Mouse (Mus musculus) frontal cortex, adult (tissue): ENCODE measurements at regions not wholly inside any gene's neighbourhood (a gene's known extent, or its start where the extent isn't known, plus 50 kb on each side); places are given as distances from the start of the nearest gene placed in this dataset.

Experiments
- ATAC-seq: cut with Nextera tagmentation; 2 replicates; pipeline ENCODE4 v1.9.2; 2017; ENCODE audit warnings: mild to moderate bottlenecking, moderate library complexity, mixed read lengths; ENCODE audit not compliant: low TSS enrichment

DNA sequence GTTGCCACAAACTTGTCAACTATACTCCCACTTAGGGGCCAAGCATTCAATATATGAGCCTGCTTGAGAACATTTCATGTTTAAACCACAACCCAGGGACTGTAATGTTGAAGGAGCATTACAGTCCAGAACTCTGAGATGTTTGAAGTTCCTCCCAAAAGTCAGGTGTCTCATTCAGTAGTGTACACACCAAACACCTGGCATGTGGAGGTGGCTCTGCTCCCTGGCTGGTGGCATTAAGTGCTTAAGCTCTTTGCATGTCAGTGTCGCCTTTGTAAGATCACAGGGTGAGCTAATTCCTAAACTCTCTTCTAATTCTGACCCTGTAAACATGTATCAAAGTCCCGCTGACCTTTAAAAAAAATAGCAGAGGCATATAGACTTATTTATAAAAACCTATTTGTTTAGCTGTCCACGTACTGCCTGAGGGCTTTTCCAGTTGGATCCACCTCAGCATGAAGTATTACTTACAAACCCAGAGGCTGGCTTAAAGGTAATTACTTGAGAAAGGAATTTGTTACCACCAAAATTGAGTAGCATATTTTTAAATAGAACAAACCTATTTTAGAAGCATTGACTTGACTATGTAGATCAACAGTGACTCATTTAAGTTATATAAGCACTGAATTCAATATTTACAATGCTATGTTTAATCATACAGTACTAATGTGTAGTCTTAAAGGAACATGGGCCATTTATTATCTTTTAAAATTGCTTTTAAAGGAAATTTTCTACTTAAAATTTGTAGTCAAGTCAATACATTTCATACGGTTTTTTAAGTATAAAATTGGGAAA, 276.3 kb upstream of the Fermt1 start:
- ATAC-seq: peak; percentile 44

DNA sequence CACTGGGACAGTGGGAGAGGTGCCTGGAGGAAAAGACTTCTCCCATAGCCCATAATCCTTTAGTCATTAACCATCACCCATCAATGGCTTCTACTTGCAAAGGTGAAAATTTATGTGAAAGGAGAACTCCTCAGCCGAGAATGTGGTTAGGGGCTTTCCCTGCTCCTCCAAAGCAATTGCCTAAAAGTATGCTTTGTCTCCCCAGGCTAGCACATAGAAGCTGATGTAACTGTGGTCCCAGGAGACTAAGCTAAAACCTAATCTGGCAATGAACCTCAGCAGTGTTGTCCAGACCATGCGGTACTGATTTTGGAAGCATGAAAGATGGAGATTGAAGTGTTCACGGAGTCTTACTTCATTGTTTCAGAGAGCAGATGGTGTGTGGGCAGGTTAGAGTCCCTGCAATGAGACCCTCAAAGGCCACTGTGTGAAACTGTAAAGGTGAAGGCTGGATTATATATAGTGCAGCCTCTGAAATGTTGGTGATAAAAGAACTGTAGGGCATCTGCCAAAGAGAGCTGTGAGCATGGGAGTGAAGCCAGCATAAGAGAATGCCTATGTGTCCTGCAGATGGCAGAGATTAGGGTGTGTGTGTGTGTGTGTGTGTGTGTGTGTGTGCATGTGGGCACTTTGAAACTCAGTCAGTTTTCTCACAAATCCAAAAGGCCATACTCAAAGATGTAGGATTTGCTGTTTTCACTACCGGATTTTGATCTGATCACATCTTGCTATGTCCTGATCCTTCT, 289.6 kb upstream of the Fermt1 start:
- peak; percentile 74; the same call in 1 of the 2 replicates for ATAC-seq

DNA sequence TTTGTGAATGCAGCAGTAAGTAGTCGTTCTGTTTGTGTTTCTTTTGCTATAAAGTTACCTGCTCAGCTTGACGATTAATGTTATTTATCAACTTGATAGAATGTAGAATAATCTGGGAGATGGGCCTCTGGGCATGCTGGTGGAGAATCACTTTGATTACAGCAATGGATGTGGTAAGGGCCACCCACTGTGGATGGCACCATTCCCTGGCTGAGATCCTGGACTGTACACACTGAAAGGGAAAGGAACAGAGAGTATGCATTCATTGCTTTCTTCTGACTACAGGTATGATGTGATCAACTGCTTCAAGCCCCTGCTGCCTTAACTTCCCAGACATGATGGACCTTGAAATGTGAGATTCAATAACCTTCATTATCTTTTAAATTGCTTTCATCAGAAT, 299.8 kb upstream of the Bmp2 start:
- no peak for ATAC-seq

DNA sequence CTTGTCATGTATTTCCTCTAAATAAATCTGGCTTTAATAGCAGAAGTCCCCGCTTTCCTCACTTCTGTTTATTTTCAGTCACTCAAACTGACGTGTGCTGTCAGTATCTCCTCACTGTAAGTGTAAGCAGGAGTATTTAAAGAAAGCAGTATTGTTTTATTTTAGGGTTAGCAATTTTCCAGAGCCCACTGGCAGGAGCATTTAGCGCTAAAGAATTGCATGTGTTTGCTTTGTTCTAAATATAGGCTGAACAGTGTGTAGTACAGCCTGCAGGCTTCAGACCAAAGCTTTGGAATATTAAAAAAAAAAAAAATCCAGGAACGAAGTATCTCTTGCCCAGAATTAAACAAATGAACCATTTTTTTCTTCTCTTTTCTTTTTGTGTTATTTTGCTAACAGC, 277.5 kb upstream of the Bmp2 start:
- ATAC-seq: peak; percentile 52; the same call in 1 of the 2 replicates

DNA sequence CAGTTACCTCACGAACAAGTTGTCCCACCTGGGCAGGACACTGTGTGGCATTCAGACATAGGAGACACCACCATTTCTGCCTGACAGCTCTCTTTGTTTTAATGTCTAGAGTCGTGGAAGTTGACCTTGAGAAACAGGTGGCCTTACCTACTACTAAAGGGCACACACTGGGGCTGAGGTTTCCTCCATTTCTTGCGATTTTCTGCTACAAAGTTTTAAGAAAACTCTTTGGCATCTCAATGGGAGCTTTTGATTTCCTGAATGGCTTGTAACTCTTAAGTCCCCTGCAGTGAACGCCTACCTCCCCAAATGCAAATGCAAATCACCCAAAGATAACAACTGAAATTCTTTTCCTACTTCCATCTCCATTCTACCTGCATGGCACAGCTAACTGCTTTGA, 273.4 kb upstream of the Bmp2 start:
- no peak for ATAC-seq

DNA sequence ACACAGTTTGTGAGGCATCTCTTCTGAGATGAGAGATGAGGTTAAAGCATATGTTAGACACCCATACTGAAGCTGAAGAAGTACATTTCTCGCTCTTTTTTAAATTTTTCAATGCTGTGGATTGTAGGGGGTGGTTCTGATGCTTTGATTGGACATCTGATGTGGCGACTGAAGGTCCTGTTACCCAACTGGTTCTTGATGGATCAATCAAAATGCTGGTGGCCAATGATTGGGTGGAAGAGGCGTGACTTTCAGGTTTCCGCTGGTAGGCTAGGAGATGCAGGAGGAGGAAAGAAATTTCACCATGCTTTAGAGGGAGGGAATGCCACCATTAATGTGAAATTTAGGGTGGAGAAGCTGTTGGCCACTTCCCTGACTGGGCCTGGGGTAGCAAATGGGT, 272.7 kb upstream of the Bmp2 start:
- ATAC-seq: no peak

DNA sequence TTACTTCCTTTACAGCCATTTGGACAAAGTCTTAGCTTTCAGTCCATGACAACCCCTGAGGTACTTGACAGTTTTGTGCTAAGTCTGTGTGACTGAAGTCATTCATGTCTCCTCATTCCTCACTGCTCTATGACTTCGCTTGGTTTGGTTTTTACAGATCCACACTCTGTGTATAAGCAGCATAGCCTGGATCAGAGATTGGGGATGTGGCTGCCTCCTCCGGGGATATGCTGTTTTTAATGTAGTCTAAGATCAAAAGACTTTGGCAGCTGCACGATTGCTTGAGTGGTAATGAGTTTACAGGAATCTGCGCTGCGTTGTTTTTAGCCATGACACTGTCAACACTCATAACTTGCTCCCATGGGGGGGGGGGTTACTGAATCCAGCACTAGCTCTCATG, 269.3 kb upstream of the Bmp2 start:
- no peak for ATAC-seq

DNA sequence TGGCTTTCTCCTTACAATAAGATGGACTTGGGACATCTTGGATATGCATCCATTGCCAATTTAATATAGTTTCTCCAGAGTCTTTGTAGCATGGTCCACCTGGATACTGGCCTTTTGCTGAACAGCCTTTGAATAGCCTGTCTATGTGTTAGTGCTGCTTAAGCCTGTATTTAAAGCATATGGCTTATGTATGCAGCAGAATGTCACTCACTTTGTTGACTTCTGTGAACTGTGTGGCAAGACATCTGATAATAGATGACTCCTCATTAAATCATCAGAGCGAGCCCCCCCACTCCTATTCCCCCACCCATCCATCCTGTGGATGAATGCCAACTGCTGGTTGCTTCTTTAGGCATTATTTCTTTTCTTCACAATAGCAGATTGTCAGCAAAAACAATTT, 268.2 kb upstream of the Bmp2 start:
- ATAC-seq: no peak

DNA sequence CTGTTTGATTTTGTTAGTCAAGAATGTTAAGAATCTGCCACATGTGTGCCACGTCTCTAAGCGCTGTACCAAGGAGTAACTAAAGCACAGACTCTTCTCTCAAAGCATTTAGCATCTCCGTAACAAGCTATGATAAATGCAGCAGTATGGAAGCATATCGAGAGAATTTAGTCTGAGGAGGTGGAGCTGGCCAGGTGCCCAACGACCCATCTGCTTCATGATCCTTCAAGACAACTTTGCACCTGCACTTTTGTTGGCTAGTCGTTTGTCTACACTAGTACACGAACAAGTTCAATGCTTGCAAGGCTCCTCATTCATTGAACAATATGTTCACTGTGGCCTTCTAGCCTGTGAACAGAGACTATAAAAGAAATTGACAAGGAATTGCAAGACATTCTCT, 257.8 kb upstream of the Bmp2 start:
- peak; percentile 59; the same call in 1 of the 2 replicates for ATAC-seq

DNA sequence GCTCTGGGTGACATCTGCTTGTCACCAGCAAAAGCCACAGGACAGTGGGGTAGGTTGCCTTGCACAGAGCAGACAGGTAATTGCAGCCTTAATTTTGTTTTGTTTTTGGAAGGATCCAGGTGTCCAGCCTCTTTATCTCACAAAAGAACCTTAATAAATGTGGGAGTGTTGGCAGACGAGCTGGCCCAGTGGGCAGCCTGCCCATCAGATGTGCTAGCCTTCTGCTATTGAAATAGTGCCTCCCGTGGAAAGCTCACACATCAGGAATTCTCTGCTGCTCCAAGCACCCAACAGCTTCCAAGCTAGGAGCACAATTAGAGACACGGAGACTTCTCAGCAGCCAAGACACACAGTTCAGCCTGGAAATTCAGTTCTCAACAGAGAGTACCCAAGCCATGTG, 246.0 kb upstream of the Bmp2 start:
- no peak for ATAC-seq

DNA sequence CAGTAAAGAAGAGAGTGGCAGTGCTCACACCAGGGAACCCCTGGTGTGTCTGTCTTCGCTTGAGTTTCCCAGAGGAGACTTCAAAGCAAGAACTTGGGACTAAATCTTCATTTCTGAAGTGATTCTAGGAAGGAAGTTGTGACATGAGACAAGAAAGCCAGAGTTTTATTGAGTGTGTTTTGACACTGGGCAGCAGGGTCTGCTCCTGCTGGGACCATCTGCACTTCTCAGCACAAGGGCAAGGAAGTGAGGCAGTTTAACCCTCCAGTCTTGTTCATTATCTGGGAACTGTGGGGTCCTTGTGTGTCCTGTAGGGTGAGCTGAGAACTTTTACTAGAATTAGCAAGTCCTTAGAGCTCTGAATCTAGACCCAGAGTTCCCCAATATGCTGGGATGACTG, 241.0 kb upstream of the Bmp2 start:
- no peak for ATAC-seq

DNA sequence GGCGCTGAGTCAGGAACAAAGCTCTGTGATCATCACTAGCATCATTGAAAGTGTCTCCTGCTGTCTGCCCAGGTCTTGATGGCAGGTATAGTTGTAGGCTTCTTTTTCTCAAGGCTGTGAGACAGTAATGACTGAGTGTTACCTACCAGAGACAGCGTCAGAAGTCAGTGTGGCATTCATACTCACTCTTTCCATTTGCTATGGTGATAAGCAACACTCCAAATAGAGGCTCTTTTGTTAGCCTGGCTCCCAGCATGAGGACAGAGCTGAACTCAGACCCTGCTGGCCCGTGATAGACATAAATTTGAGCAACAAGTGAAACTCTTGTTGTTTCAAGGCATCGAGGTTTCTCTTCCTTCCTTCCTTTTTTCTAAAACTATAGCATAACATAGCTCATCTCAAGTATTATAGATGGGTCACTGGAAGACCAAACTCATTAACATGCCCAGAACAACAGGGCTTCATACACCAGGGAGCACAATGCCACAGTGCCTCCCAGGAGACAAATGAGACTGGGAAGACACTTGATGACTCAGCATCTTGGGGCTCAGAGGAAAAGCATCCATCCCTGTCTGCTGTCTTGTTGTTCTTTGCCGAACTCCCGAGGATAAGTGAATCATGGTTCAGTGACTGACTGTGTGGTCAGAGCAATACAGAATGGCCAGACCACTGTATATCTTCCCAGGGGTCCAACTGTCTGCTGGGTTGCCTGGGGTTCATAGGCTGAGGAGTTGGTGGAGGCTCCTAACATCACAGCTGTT, 225.5 kb upstream of the Bmp2 start:
- ATAC-seq: no peak

DNA sequence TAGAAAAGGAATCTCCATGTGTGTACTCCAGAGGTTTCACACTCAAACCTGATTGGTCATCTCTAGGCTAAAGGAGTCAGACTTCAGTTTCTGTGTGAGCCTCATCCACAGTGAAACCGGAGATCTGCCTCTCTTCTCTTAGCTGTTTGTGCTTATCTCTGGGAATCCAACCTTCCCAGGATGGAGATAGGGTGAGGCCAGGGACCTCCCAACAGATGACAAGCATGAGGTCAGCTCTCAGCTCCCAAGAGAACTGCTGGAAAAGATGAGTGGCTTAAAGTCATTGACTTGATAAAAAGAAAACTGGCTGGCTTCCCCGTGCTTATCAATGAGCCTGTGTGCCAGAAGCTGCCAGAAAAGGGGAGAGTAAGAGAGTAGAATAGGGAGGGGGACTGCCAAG, 224.3 kb upstream of the Bmp2 start:
- no peak for ATAC-seq

DNA sequence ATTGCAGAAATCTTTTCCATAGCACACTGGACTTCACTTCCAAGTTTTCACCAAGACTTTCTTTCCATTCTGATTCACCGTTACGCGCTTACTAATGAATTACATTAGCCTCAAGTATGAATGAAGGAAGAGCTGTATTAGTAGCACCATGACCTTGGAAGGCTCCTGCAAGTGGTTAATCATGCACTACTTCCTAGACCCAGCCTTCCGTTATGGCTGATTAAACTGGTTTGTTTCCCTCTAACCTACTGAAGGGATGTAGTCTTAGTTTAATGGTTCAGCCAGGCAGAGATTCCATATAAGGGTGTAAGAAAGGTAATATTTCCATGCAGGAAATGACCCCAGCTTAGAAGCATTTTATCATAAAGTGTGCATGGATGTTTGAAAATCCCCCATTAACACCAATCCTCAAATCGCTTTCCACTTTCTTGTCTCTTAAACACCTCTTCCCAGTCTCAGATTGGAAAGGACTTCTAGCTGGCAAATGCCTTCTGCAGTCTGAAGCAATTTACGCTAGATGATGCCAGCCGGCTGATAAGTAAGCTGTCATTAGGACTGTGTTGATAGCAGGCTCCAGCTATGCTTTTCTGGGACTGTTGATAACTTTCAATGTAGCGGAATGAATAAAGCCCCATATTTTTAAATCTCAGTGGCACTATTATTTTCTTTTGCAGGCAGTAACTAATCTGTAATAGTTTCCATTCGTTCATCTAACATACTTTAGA, 215.6 kb upstream of the Bmp2 start:
- ATAC-seq: no peak

DNA sequence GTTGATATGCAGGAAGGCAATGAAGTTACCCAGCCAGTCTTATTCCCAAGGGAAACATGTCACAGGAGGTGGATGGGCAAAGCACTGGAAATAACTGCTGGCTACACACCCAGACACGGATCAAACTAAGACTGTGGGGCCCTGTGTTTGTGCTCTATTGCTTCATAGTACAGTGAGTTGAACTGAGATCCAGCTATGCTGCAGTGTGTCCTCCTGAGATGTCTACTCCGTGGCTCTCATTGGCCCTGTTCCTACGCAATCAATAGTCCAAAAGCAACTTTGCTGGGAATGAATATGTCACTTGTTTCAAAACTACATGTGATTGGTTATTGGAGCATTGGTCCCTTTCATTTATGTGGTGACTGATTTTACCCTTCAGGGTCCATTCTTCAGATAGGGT, 213.8 kb upstream of the Bmp2 start:
- no peak for ATAC-seq

DNA sequence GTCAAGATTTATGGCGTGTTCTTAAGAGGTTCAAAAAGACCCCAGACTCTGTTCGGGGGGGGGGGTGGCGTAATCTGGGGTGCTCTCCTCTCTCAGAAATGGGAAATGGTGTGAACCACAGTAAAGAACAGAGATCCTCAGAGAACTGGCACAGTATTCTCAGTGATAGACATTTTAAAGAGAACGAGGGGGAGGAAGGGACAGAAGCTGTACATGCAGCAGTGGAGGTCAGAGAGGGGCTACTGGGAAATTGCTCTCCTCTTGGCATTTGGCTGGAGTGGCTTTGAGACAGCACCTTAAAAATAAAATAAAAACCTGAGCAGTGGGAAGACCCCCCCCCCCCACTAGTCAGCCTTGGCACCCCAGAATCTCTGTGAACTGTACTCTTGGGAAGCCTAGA, 210.6 kb upstream of the Bmp2 start:
- no peak for ATAC-seq

DNA sequence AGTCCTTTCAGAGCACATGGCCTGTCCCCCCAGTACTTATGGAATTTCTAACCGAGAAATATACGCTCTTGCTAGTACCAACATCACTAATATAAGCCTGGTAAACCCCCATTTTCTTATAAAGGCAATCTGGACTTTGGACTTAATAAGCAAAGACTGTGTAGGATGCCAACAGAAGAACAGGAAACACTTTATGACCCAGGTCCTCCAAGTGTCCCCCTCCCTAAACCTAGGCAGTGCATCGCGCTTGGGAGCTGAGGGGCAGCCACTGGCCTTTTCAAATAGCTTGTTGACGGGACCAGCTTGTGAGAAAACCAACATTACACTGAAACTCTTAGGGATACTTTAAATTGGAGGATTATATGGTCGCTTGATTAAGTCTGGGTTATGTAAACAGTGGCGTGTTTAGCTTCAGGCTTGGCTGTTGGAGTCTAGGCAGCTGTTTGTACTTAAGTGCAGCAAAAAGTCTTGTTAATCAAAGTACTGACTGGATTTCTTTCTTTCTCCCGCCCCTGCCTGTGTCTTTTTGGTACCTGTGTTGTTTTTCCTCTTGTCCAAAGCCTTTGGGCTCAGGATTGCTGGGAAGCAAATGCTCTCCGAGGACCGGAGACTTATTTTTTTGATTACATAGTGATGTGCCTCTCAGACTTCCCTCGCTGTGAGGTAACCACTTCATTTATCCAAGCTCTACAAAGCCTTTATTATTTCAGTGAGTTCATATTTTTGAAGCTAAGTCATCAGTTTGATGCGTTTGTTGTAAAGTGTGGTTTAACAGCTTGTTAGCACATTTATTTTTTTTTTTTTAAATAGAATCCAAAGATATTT, 205.8 kb upstream of the Bmp2 start:
- ATAC-seq: no peak

DNA sequence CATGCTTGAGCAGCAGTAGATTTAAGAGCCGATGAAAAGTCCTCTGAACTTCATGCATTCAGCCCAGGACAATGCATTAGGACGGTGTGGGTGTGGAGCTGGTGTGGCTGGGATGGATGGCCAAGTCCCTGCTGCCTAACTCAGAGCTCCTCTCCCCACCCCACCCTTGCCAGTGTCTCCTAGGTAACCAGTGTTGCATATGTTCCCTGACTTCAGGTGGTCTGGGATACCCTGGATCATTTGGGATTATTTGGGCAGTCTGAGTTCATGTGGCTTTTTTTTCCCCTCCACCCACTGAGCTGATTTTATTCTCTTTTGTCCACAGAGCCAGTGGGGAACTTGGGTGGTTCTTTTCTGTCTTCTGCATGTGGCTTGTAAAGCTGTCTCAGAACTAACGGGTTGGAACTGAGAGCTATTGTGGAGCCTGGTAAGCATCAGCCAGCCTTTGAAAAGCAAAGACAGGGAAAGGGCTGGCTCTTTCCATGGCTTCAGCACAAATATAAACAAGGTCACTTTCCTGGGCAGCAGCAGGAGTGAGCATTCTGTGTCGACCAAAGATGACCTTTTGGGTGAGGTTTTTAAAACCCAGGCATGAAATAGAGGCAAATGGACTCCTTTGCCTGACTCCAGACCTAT, 205.1 kb upstream of the Bmp2 start:
- ATAC-seq: no peak

DNA sequence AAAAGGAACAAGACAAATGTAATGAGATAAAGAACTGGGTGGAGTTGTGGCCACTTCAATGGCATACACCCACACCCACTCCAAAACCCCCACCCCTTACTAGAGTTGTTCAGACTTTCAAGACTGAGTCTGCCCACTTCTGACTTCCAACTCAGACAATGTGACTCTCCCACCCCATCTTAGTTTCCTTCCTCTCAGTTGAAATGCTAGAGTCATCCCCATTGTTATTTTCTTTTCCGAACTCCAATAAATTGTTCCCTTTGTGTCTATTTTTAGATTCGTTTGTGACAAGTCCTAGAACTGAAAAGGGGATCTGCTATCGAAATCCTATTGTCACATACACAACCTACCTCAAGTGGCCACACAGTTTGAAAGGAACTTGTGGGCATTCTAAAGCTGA, 200.7 kb upstream of the Bmp2 start:
- no peak for ATAC-seq

DNA sequence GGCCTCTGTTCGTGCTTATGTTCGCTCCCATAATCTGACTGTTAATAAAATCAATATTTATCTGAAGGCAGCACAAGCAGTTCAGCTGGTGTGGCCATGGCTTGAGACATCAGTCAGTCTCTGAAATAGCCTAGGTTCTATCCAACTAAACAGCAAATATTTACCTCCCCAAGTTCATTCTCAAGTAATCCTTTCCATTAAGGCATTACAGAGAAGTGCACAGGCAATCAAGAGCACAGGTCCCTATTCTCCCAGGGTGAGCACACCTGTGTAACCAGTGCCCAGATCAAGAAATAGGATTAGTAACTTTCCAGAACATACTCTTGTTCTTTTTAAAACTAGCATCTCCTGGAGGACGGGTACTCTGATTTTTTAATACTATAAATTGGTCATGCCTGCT, 199.2 kb upstream of the Bmp2 start:
- no peak for ATAC-seq
